Mouse (Mus musculus): Measurements from ENCODE around the gene Mef2b. TPM values are rescaled to one million over a fixed set of nuclear protein-coding genes. Genes with fewer than 3 reads are reported as not detected.

Gene Mef2b
- polyA plus RNA-seq, 1 experiment: 0.16 TPM

DNA sequence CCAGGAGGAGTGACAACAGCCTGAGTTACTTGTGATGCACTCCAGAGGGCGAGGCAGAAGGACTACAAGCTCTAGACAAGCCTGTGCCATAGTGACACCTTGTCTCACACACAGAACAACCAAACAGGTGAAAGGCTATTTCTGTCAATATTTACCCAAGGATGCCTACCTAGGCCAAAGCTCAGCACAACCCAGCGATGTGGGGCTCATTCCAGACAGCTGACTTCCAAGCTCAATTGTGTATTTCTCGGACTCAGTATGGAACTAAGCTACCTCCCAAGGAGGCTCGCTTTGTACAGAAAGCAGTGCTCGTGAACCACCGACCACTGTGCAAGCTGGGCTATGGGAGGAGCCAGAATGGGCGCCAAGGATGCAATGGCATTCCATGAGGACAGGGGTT is 58.1 kb downstream of the Mef2b start:
- Histone ChIP-seq H3K4me3 (ENCODE audit: insufficient read depth, low read depth, low read length) (no peak overlapping the region), H3K27ac (ENCODE audit: insufficient read depth, low read depth, low read length) (peak overlapping the region; percentile 71; the same call in 1 of the 2 replicates), H3K27me3 (replicated peaks; ENCODE audit: control insufficient read depth, insufficient read depth, low read length) (no peaks in the 10 kb centered on the region), H3K36me3 (ENCODE audit: control insufficient read depth, insufficient read depth, low read length) (0 out of 2 replicates have a peak, but pooled peaks cover 1% of the 10 kb centered on the region), H3K4me1 (ENCODE audit: control insufficient read depth, insufficient read depth, low read length) (peaks cover 47% of the 10 kb centered on the region)
- DNase-seq: peak; percentile 82
- 48% methylated on average over 7 of the region's 7 CpGs for WGBS
- TF ChIP-seq CTCF (conservative IDR thresholded peaks at IDR 0.05; ENCODE audit: insufficient read depth, insufficient read length, low read depth, low read length): 0 out of 2 replicates have a peak, but pooled peaks have one; percentile 12
- TF ChIP-seq POLR2A (IDR thresholded peaks at IDR 0.05; ENCODE audit: low read depth, low read length): no peak

DNA sequence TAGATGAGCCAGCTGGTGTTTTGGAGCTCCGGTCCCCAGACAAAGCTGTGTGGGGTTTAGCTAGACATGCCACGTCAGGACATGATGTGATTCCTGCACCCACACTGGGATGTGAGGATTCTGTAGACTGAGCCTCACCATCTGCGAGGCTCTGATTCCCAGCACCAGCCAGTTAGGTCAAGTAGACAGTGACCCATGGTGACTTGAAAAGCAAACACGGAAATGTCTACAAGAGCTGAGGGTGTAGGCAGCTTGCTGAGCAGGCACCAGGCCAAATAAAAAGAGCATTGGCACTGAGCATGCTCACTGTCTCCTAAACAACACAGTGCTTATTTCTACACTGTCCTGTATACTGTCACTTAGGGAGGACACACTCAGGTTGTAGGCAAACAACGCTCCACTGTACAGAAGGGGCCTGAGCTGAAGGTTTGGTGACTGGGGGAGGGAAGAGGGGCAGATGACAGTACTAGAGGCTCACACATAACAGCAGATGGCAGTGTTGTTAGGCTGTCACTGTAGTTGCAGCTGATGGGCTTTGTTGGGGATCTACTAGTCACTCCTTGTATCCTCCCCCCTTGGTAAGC is 60.7 kb downstream of the Mef2b start:
- Histone ChIP-seq H3K4me3 (ENCODE audit: insufficient read depth, low read depth, low read length) (no peak overlapping the region), H3K36me3 (ENCODE audit: control insufficient read depth, insufficient read depth, low read length) (no peaks in the 10 kb centered on the region), H3K27ac (ENCODE audit: insufficient read depth, low read depth, low read length) (no peak overlapping the region), H3K27me3 (replicated peaks; ENCODE audit: control insufficient read depth, insufficient read depth, low read length) (no peaks in the 10 kb centered on the region), H3K4me1 (ENCODE audit: control insufficient read depth, insufficient read depth, low read length) (peaks cover 38% of the 10 kb centered on the region)
- peak; percentile 54 for TF ChIP-seq CTCF (conservative IDR thresholded peaks at IDR 0.05; ENCODE audit: insufficient read depth, insufficient read length, low read depth, low read length)
- TF ChIP-seq POLR2A (IDR thresholded peaks at IDR 0.05; ENCODE audit: low read depth, low read length): no peak
- 34% methylated on average over 5 of the region's 5 CpGs for WGBS
- peak; percentile 77 for DNase-seq

DNA sequence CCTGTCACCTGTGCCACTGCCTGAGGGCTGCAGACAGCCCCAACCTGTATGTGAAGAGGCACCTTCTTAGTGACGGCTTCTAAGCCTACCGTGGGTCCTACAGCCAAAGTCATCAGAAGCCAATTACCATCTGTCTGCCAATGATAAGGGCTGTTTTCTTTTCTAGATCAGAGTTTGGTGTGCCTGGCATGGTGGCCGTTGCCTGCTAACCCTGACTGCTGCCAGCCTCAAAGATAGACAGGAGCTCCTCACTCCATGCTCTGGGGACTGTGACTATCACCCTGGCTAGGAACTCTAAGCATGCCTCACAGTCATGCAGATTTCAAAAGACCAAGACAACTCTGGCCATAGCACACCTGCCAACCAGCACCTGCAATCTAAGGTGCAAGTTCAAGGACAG is 61.9 kb downstream of the Mef2b start:
- H3K27ac ChIP-seq (ENCODE audit: insufficient read depth, low read depth, low read length): no peak overlapping the region

DNA sequence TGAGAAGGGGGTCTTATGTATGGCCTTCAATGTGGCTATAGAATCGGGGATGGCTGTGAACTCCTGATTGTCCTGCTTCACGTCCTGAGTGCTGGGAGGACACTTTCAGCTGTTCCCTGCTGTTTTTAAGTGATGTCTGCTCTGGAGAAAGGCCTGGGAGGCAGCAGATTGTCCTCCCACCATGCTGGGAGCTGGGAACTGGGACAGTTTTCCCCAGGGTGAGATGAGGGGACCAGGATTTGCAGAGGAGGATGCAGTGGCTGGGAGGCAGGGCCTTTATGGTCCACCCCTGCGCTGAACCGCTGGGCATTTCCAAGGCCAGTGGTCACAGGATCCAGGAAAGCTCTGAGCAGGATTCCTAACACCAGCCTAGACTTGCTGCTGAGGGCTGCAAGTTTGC is 63.6 kb downstream of the Mef2b start:
- TF ChIP-seq POLR2A (IDR thresholded peaks at IDR 0.05; ENCODE audit: low read depth, low read length) (no peak), CTCF (conservative IDR thresholded peaks at IDR 0.05; ENCODE audit: insufficient read depth, insufficient read length, low read depth, low read length) (no peak)
- Histone ChIP-seq H3K36me3 (ENCODE audit: control insufficient read depth, insufficient read depth, low read length) (no peaks in the 10 kb centered on the region), H3K4me1 (ENCODE audit: control insufficient read depth, insufficient read depth, low read length) (peaks cover 28% of the 10 kb centered on the region), H3K4me3 (ENCODE audit: insufficient read depth, low read depth, low read length) (no peak overlapping the region), H3K27me3 (replicated peaks; ENCODE audit: control insufficient read depth, insufficient read depth, low read length) (no peaks in the 10 kb centered on the region), H3K27ac (ENCODE audit: insufficient read depth, low read depth, low read length) (no peak overlapping the region)
- no peak for DNase-seq
- 70% methylated on average over 4 of the region's 4 CpGs for WGBS

More for the DNA sequence above, 61.9 kb downstream of the Mef2b start:
- H3K4me1 ChIP-seq (ENCODE audit: control insufficient read depth, insufficient read depth, low read length): peaks cover 37% of the 10 kb centered on the region
- no peaks in the 10 kb centered on the region for H3K27me3 ChIP-seq (replicated peaks; ENCODE audit: control insufficient read depth, insufficient read depth, low read length)
- no peak for DNase-seq
- H3K4me3 ChIP-seq (ENCODE audit: insufficient read depth, low read depth, low read length): no peak overlapping the region
- no peaks in the 10 kb centered on the region for H3K36me3 ChIP-seq (ENCODE audit: control insufficient read depth, insufficient read depth, low read length)
- TF ChIP-seq CTCF (conservative IDR thresholded peaks at IDR 0.05; ENCODE audit: insufficient read depth, insufficient read length, low read depth, low read length): no peak
- TF ChIP-seq POLR2A (IDR thresholded peaks at IDR 0.05; ENCODE audit: low read depth, low read length): no peak
- WGBS: 71% methylated on average over 3 of the region's 3 CpGs

DNA sequence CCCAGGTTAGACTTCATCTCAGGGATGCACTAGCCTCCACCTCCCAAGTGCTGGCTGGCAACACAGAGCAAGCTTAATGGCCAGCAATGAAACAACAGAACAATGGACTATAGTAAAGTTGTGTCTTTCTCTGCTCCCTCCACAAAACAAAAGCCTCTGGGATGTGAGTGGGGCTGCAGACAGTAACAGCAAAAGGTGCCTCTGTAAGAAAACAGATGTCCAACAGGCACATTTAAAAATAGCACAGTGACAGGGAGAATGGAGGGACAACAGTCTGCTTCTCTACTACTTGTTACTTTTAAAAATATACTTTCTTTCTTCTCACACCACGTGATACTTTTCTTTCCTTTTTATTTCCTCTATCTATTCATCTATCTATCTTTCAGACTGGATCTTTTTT is 65.2 kb downstream of the Mef2b start:
- Histone ChIP-seq H3K4me1 (ENCODE audit: control insufficient read depth, insufficient read depth, low read length) (peaks cover 19% of the 10 kb centered on the region), H3K27me3 (replicated peaks; ENCODE audit: control insufficient read depth, insufficient read depth, low read length) (no peaks in the 10 kb centered on the region), H3K27ac (ENCODE audit: insufficient read depth, low read depth, low read length) (no peak overlapping the region), H3K4me3 (ENCODE audit: insufficient read depth, low read depth, low read length) (no peak overlapping the region), H3K36me3 (ENCODE audit: control insufficient read depth, insufficient read depth, low read length) (no peaks in the 10 kb centered on the region)
- TF ChIP-seq CTCF (conservative IDR thresholded peaks at IDR 0.05; ENCODE audit: insufficient read depth, insufficient read length, low read depth, low read length): no peak
- TF ChIP-seq POLR2A (IDR thresholded peaks at IDR 0.05; ENCODE audit: low read depth, low read length): no peak
- no peak for DNase-seq
- WGBS: 63% methylated on average over 1 of the region's 1 CpGs

DNA sequence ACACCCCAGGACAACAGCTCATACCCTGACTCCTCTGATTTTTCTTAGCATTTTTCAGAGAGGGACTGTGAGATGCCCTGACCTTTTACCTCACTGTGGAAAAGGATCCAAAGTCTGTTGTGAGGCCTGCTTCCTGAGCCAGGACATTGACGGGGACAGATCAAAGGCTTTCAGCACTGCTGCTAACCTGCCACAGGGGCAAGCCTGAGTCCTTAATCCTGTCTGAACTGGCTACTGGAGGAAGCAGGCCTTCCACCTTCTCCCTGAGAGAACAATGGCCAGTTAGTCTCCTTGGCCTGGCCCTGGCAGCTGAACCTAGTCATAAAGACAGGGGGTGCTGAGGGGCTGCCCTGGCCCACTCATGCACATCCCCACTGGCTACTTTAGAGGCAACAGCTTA is 68.6 kb downstream of the Mef2b start:
- Histone ChIP-seq H3K36me3 (ENCODE audit: control insufficient read depth, insufficient read depth, low read length) (no peaks in the 10 kb centered on the region), H3K4me1 (ENCODE audit: control insufficient read depth, insufficient read depth, low read length) (peaks cover 9% of the 10 kb centered on the region; the same call in 1 of the 2 replicates), H3K4me3 (ENCODE audit: insufficient read depth, low read depth, low read length) (no peak overlapping the region), H3K27ac (ENCODE audit: insufficient read depth, low read depth, low read length) (peak overlapping the region; percentile 59), H3K27me3 (replicated peaks; ENCODE audit: control insufficient read depth, insufficient read depth, low read length) (no peaks in the 10 kb centered on the region)
- DNase-seq: peak; percentile 87
- 37% methylated on average over 1 of the region's 1 CpGs for WGBS
- TF ChIP-seq CTCF (conservative IDR thresholded peaks at IDR 0.05; ENCODE audit: insufficient read depth, insufficient read length, low read depth, low read length): 0 out of 2 replicates have a peak, but pooled peaks have one; percentile 12
- TF ChIP-seq POLR2A (IDR thresholded peaks at IDR 0.05; ENCODE audit: low read depth, low read length): no peak

DNA sequence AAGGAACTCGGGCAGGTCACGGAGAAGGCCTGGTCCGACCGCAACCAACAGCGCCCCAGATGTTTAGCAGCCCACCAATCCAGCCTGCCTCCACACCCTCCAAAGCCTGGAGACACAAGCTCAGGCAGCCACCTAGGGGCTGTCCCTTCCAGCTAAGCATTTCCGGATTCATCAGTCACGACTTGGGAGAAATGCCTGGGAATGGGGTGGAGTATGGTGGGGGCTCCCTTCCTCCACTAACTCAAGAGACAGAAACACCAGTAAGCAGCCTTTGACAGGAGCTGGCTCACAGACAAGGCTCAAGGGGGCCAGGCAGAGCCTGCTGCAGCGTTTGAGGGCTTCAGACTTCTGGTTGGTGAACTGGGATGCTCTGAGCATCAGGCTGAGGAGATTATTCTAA is 71.0 kb downstream of the Mef2b start:
- H3K27ac ChIP-seq (ENCODE audit: insufficient read depth, low read depth, low read length): peak overlapping the region; percentile 40
- TF ChIP-seq POLR2A (IDR thresholded peaks at IDR 0.05; ENCODE audit: low read depth, low read length): no peak
- 18% methylated on average over 8 of the region's 8 CpGs for WGBS
- H3K4me3 ChIP-seq (ENCODE audit: insufficient read depth, low read depth, low read length): peak overlapping the region; percentile 47
- H3K27me3 ChIP-seq (replicated peaks; ENCODE audit: control insufficient read depth, insufficient read depth, low read length): no peaks in the 10 kb centered on the region
- H3K4me1 ChIP-seq (ENCODE audit: control insufficient read depth, insufficient read depth, low read length): peaks cover 15% of the 10 kb centered on the region; the same call in 1 of the 2 replicates
- peak; percentile 41 for DNase-seq
- no peaks in the 10 kb centered on the region for H3K36me3 ChIP-seq (ENCODE audit: control insufficient read depth, insufficient read depth, low read length)
